Mouse (Mus musculus) liver, embryonic 16.5 days (tissue): ENCODE data around the gene Patz1. TPM values are rescaled to one million over a fixed set of nuclear protein-coding genes. Genes with fewer than 3 reads are reported as not detected.

Experiments used
- ATAC-seq: fragments of 200-750 bp; cut with Nextera tagmentation; 2 replicates; pipeline ENCODE4 v1.8.0; 2017; ENCODE audit warnings: low read depth, mild to moderate bottlenecking, moderate number of reproducible peaks, moderate library complexity
- H3K27ac ChIP-seq: fragments of 300-500 bp; sonication (generic); 2 replicates; pipeline ENCODE4 v1.5.1; 2014; ENCODE audit warnings: mild to moderate bottlenecking, low read length
- H3K27me3 ChIP-seq: fragments of 300-500 bp; sonication (generic); 2 replicates; pipeline ENCODE4 v1.6.1; 2014; ENCODE audit warnings: low read depth, low read length, mixed read lengths; ENCODE audit not compliant: control insufficient read depth, insufficient read depth
- H3K36me3 ChIP-seq: fragments of 300-500 bp; sonication (generic); 2 replicates; pipeline ENCODE4 v1.6.1; 2014; ENCODE audit warnings: mild to moderate bottlenecking; ENCODE audit not compliant: control insufficient read depth, insufficient read depth
- H3K4me1 ChIP-seq: fragments of 300-500 bp; sonication (generic); 2 replicates; pipeline ENCODE4 v1.6.1; 2014; ENCODE audit warnings: low read depth, low read length, mixed read lengths; ENCODE audit not compliant: control insufficient read depth
- H3K4me2 ChIP-seq: fragments of 300-500 bp; sonication (generic); 2 replicates; pipeline ENCODE4 v1.6.1; 2014; ENCODE audit warnings: low read depth, low read length, mixed read lengths
- H3K4me3 ChIP-seq: fragments of 300-500 bp; sonication (generic); 2 replicates; pipeline ENCODE4 v1.5.1; 2014; ENCODE audit warnings: low read depth, mild to moderate bottlenecking, low read length
- H3K9ac ChIP-seq: fragments of 300-500 bp; sonication (generic); 2 replicates; pipeline ENCODE4 v1.6.1; 2014; ENCODE audit warnings: low read depth, low read length
- H3K9me3 ChIP-seq: fragments of 300-500 bp; sonication (generic); replicated peaks from 2 replicates; pipeline ENCODE4 v1.6.1; 2016; ENCODE audit warnings: low read length; ENCODE audit not compliant: control insufficient read depth
- whole genome bisulfite sequencing: fragments of 180-500 bp; shearing (Covaris S2); extraction: QIAGEN DNeasy Blood & Tissue Kit; methylation state at CpG from one replicate; pipeline ENCODE4 v1.1.7; 2014; ENCODE audit not compliant: insufficient replicate concordance; 5-methylcytosine and 5-hydroxymethylcytosine counted together
- polyA plus RNA-seq: library from polyadenylated mRNA; unstranded; fragments of >200 nt; fragmentation: Nextera tagmentation; extraction: Ambion mirVana; gene quantifications from 2 replicates; pipeline ENCODE4 v1.2.1, GENCODE M21; 2015

Patz1 gene
- polyA plus RNA-seq, 1 experiment from 2014 or later = 9.2 TPM

GRCm38 (mm10) chr11:3310789-3311585, 22.3 kb downstream of the Patz1 start:
- Histone ChIP-seq H3K9me3 (no peaks in the 10 kb centered on the region), H3K36me3 (peaks cover 28% of the 10 kb centered on the region), H3K9ac (no peak overlapping the region; the same call in 1 of the 2 replicates), H3K4me2 (no peak overlapping the region), H3K4me3 (no peak overlapping the region), H3K27me3 (no peaks in the 10 kb centered on the region), H3K27ac (0 out of 2 replicates have a peak overlapping the region, but pooled peaks have one; percentile 29), H3K4me1 (peaks cover 15% of the 10 kb centered on the region)
- ATAC-seq = no peak
- WGBS = 31% methylated on average over 10 of the region's 10 CpGs

GRCm38 (mm10) chr11:3311586-3312347, 23.1 kb downstream of the Patz1 start:
- Histone ChIP-seq H3K9ac (no peak overlapping the region), H3K36me3 (peaks cover 27% of the 10 kb centered on the region), H3K27ac (no peak overlapping the region), H3K4me2 (no peak overlapping the region), H3K27me3 (no peaks in the 10 kb centered on the region), H3K4me3 (no peak overlapping the region), H3K4me1 (peaks cover 15% of the 10 kb centered on the region), H3K9me3 (no peaks in the 10 kb centered on the region)
- WGBS = 53% methylated on average over 9 of the region's 10 CpGs
- no peak for ATAC-seq

DNA sequence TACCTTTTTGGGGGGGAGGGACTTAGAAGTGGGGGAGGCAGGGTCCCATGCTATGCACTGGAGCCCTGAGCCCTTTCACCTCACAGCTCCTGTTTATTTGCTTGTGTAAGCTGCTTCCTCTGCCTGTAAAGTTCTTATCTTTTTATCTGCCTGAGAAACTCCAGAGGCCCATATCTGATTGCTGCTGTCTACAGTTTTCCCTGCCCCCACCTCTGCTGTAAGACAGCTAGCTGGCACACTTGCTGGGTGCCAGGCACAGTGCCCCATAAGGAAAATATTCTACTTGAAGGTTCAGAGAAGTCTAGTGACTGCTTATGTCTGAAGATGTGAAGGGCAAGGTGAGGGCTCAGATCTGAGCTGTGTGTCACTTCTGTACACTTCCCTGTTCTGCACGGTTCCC, 24.6 kb downstream of the Patz1 start:
- Histone ChIP-seq H3K4me3 (no peak overlapping the region), H3K9ac (no peak overlapping the region), H3K36me3 (peaks cover 13% of the 10 kb centered on the region), H3K9me3 (no peaks in the 10 kb centered on the region), H3K27me3 (no peaks in the 10 kb centered on the region), H3K4me1 (peaks cover 15% of the 10 kb centered on the region), H3K4me2 (no peak overlapping the region), H3K27ac (no peak overlapping the region)
- no peak for ATAC-seq
- WGBS = 35% methylated on average over 1 of the region's 1 CpGs

DNA sequence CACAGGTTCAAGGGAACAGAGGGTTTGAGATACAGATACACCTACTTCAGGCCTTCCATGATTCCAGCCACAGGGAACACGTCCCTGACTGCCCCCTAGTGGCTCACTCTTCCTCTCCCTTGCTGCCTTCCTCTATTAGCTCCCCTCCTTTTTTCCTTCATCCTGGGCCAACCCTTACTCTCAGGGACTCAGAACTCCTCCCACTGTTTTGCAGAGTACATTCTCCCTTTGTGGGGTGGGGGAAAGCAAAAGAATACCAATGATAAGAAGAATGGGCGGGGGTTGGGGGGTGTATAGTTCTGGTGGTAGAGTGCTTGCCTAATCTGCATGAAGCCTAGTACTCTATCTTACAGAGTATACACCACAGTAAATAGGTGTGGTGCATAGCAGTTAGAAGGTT, 25.5 kb downstream of the Patz1 start:
- Histone ChIP-seq H3K4me3 (no peak overlapping the region), H3K9me3 (no peaks in the 10 kb centered on the region), H3K4me1 (peaks cover 15% of the 10 kb centered on the region), H3K4me2 (no peak overlapping the region), H3K36me3 (peaks cover 5% of the 10 kb centered on the region), H3K9ac (no peak overlapping the region), H3K27me3 (no peaks in the 10 kb centered on the region), H3K27ac (no peak overlapping the region)
- 14% methylated on average over 2 of the region's 2 CpGs for WGBS
- ATAC-seq = peak; percentile 51

GRCm38 (mm10) chr11:3318286-3318685, 29.6 kb downstream of the Patz1 start:
- Histone ChIP-seq H3K27ac (no peak overlapping the region), H3K9ac (no peak overlapping the region), H3K36me3 (no peaks in the 10 kb centered on the region), H3K4me2 (no peak overlapping the region), H3K27me3 (no peaks in the 10 kb centered on the region), H3K4me1 (peaks cover 6% of the 10 kb centered on the region), H3K4me3 (no peak overlapping the region), H3K9me3 (no peaks in the 10 kb centered on the region)
- WGBS = 70% methylated on average over 3 of the region's 3 CpGs
- ATAC-seq = no peak

- Histone ChIP-seq H3K9ac (no peak overlapping the region), H3K36me3 (no peaks in the 10 kb centered on the region), H3K4me2 (no peak overlapping the region), H3K27me3 (peaks cover 27% of the 10 kb centered on the region), H3K4me3 (no peak overlapping the region), H3K27ac (no peak overlapping the region), H3K4me1 (peaks cover 18% of the 10 kb centered on the region), H3K9me3 (no peaks in the 10 kb centered on the region)
- 57% methylated on average over 5 of the region's 5 CpGs for WGBS
- ATAC-seq = no peak
These were observed 39.6 kb downstream of the Patz1 start for GRCm38 (mm10) chr11:3328271-3328670.

DNA sequence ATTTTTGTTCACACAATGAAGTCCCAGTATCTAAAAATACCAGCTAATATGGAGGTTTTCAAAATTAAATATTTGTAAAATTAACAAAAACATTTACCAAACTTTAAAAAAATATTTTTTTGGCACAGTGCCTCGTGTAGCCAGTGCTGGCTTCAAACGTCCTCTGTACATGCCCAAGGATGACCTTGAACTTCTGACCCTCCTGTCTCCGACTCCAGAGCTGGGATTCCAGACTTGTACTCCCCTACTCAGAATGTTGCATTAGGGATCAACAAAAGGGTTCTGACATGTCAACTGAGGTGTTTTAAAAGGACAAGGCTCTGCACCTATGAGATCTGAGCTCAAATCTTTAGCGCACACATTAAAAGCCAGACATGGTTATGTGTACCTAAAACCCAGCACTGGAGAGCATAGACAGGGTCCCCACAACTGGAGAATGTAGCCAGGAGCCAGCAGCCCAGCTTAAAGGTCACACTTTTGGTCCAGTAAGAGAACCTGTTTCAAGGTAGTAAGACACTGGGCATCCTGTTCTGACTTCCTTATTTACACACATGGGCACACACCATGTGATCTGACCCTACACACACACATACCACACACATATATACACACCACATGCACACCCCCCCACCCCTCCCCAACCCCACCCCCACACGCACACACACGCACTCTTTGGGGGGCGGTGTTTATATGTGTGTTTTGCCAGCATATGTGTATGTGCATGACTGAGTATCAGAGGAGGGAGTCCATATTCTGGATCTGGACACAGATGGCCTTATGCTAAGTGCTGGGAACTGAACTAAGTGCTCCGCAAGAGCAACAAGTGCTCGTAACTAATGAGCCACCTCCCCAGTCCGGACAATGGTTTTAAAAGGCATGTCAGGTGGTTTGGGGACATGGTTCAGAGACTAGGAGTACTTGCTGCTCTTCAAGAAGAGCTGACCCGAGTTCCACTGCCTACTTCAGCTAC, 40.4 kb downstream of the Patz1 start:
- no peak for ATAC-seq
- H3K4me1 ChIP-seq = peaks cover 18% of the 10 kb centered on the region
- H3K9ac ChIP-seq = no peak overlapping the region
- no peaks in the 10 kb centered on the region for H3K36me3 ChIP-seq
- no peak overlapping the region for H3K4me3 ChIP-seq
- H3K27ac ChIP-seq = no peak overlapping the region
- peaks cover 27% of the 10 kb centered on the region for H3K27me3 ChIP-seq
- WGBS = 61% methylated on average over 11 of the region's 11 CpGs
- H3K4me2 ChIP-seq = no peak overlapping the region
- no peaks in the 10 kb centered on the region for H3K9me3 ChIP-seq

DNA sequence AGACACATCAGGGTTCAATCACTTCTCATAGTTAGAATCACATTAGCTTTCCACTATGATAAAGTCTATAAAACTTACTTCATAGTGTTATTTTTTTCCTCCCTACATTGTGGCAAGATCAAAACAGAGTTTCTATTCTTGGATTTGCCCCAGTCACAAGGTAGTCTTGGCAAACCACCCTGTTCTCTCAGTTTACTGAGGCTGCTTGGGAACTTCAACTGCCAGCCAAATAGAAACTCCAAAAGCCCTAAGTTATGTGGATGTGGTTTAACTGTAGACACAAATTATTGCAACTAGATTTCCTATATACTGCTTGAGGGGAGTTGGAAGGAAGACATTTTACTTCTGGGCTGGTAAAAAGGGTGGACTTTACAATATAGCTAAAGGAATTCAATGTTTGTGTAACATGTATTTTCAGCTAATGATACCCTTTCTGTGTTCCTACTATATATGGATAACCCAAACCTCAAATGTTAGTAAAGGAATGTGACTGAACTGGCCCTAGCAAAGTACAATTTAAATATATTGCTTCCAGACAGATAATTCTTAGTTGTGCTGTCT, 41.3 kb downstream of the Patz1 start, which contains the start of gene Pik3ip1:
TSS of gene Pik3ip1 (plus strand) at position 511 of the 561 bp plus-strand sequence.
- H3K4me2 ChIP-seq = peak within 1 kb of the TSS; percentile 79
- H3K4me3 ChIP-seq = peak within 1 kb of the TSS; percentile 54
- no peak for ATAC-seq
- H3K36me3 ChIP-seq = no peaks in the 10 kb centered on the region
- no peak within 1 kb of the TSS for H3K27ac ChIP-seq
- peaks cover 27% of the 10 kb centered on the region for H3K27me3 ChIP-seq
- H3K9me3 ChIP-seq = no peaks in the 10 kb centered on the region
- no peak within 1 kb of the TSS; the same call in 1 of the 2 replicates for H3K9ac ChIP-seq
- H3K4me1 ChIP-seq = peaks cover 18% of the 10 kb centered on the region
